Mouse (Mus musculus) heart, embryonic 10.5 days (tissue): ENCODE measurements around the gene 4930442H23Rik. TPM values are rescaled to one million over a fixed set of nuclear protein-coding genes. Genes with fewer than 3 reads are reported as not detected.
"Not testable (repeated sequence)": the region's sequence is repeated elsewhere in the genome, so short reads cannot be mapped to it uniquely, and the experiment has no call there.

ENCODE experiments used
- DNase-seq: peaks from one replicate; pipeline ENCODE4 v3.0.0-alpha.2; 2017; ENCODE audit warnings: low spot score
- H3K27ac ChIP-seq: fragments of 300-500 bp; sonication (generic); 2 replicates; pipeline ENCODE4 v1.5.1; 2016; ENCODE audit warnings: mild to moderate bottlenecking
- H3K27me3 ChIP-seq: fragments of 300-500 bp; sonication (generic); 2 replicates; pipeline ENCODE4 v1.6.1; 2016; ENCODE audit warnings: mild to moderate bottlenecking; ENCODE audit not compliant: poor library complexity, insufficient read depth, severe bottlenecking
- H3K36me3 ChIP-seq: fragments of 300-500 bp; sonication (generic); 2 replicates; pipeline ENCODE4 v1.6.1; 2016; ENCODE audit warnings: mild to moderate bottlenecking, moderate library complexity
- H3K4me1 ChIP-seq: fragments of 300-500 bp; sonication (generic); 2 replicates; pipeline ENCODE4 v1.6.1; 2016; ENCODE audit warnings: mild to moderate bottlenecking
- H3K4me3 ChIP-seq: fragments of 300-500 bp; sonication (generic); 2 replicates; pipeline ENCODE4 v1.5.1; 2016; ENCODE audit warnings: mild to moderate bottlenecking, moderate library complexity
- H3K9me3 ChIP-seq: fragments of 300-500 bp; sonication (generic); 2 replicates; pipeline ENCODE4 v1.6.1; 2016; ENCODE audit warnings: mild to moderate bottlenecking, moderate library complexity
- WGBS: fragments of 180-500 bp; shearing (Covaris S2); methylation state at CpG from one replicate; pipeline ENCODE4 v1.1.7; 2016; 5-methylcytosine and 5-hydroxymethylcytosine counted together
- polyA plus RNA-seq: library from polyadenylated mRNA; unstranded; fragments of >200 nt; fragmentation: Nextera tagmentation; extraction: Ambion mirVana; gene quantifications from 2 replicates; pipeline ENCODE4 v1.2.1, GENCODE M21; 2016

4930442H23Rik gene
- polyA plus RNA-seq, 1 experiment from 2014 or later, result not detected

DNA sequence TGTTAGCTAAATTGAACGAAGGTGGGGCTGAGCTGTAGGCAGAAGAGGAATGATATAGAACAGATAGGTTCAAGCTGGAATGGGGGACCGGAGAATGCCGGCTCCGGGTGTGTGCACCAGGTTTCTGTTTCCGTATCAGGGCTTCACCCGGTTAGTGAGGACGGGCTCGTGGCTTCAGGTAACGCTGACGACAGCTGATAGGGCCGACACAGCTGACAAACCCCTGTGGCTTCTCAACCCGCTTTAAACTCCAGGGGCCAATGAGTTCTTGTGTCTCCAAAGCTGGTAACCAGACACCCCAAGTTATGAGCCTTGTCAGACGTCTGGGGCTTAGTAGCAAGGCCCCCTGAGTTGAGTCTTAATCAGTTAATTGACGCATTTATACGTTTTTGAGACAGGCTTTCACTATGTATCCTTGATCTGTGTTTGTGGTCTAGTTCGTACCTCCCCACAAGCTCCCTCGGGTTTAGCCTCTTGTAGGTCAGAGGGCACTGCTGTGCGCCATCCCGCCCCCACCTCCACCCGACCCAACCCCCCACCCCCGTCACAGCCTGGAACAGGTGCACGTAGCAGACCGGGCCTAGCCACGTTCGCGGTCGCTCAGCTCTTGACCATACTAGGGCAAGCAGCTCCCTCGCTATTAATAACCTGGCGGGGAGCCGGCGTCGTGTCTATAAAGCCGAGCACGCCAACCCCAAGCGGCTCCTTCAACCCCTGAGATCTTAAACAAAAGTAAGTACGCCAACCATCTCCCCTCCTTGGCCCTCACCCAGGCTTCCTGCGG is 10.5 kb upstream of the 4930442H23Rik start:
- Histone ChIP-seq H3K36me3 (peaks cover 25% of the 10 kb centered on the region), H3K27me3 (peaks cover 34% of the 10 kb centered on the region), H3K4me3 (peak overlapping the region; percentile 60), H3K4me1 (peaks cover 67% of the 10 kb centered on the region), H3K9me3 (no peaks in the 10 kb centered on the region), H3K27ac (peak overlapping the region; percentile 97)
- WGBS, result 8% methylated on average over 37 of the region's 37 CpGs
- DNase-seq, result peak; percentile 91

DNA sequence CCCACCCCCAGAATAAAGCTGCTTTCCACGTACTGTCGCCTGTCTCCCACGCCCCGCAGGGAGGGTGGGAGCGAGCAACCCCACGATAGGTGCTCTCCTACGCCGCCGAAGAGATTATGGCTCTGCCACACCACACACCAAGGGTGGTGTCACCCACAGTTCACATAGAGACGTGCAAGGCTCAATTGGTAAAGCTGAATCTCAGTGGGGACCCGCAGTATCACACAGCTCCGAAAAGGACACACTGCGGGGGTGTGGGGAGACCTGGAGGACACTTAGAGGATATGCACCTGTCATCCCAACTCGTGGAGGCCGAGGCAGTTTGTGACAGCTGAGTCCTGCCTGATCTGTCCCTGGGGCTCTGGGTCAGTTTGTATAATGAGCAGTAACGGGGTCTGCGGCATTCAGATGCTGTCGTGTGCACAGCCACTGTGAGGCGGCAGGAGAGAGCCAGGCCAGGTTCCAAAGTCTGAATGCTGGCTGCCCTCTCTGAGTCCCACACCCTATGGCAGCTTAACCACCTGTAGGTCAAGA is 9.4 kb upstream of the 4930442H23Rik start:
- Histone ChIP-seq H3K4me1 (peaks cover 61% of the 10 kb centered on the region), H3K27ac (peak overlapping the region; percentile 97), H3K27me3 (peaks cover 34% of the 10 kb centered on the region), H3K36me3 (peaks cover 34% of the 10 kb centered on the region), H3K9me3 (no peaks in the 10 kb centered on the region), H3K4me3 (peak overlapping the region; percentile 73)
- WGBS, result 7% methylated on average over 19 of the region's 19 CpGs
- DNase-seq, result no peak

DNA sequence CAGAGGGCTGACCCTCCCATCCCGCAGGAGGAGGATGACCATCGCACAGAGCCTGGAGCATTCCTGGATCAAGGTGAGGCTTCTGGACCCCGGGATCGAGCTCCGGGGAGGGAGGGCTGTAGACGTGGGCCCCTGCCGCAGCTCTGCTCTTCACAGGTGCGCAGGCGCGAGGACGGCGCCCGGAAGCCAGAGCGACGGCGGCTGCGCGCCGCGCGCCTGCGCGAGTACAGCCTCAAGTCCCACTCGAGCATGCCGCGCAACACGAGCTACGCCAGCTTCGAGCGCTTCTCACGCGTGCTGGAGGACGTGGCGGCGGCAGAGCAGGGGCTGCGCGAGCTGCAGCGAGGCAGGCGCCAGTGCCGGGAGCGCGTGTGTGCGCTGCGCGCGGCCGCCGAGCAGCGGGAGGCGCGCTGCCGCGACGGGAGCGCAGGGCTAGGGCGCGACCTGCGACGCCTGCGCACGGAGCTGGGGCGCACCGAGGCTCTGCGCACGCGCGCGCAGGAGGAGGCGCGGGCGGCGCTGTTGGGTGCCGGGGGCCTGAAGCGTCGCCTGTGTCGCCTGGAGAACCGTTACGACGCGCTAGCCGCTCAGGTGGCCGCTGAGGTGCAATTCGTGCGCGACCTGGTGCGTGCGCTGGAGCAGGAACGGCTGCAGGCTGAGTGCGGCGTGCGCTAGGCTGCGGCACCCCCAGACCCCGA is 8.8 kb upstream of the 4930442H23Rik start:
- Histone ChIP-seq H3K9me3 (no peaks in the 10 kb centered on the region), H3K4me1 (peaks cover 59% of the 10 kb centered on the region), H3K4me3 (peak overlapping the region; percentile 73), H3K36me3 (peaks cover 40% of the 10 kb centered on the region), H3K27me3 (peaks cover 33% of the 10 kb centered on the region), H3K27ac (peak overlapping the region; percentile 97)
- DNase-seq, result no peak
- WGBS, result 1% methylated on average over 92 of the region's 93 CpGs

DNA sequence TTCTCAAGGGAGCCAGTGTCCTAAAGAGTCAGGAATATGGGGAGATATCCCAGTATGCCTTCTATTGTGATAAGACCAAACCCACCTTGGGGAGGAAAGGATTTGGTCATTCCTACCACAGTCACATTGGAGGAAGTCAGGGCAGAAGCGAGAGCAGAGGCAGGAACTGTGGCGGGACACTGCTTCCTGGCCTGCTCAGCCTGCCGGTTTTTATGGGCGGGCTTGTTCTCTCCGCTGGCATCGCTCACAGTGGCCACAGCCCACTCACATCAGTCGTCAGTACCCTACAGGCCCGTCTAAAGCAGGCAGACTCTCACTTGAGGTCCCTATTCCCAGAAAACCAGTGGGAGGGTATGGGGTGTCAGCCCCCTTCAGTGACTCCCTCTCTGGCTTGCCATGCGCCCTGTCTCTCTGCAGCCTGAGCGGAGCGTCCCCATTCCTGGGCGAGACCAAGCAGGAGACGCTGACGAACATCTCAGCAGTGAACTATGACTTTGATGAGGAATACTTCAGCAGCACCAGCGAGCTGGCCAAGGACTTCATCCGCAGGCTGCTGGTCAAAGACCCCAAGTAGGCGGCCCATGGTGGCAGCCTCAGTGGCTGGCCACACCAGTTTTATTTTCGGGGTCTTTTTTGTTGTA is 7.8 kb upstream of the 4930442H23Rik start:
- no peak for DNase-seq
- WGBS, result 81% methylated on average over 18 of the region's 18 CpGs
- Histone ChIP-seq H3K4me3 (peak overlapping the region; percentile 73), H3K27ac (peak overlapping the region; percentile 97), H3K9me3 (no peaks in the 10 kb centered on the region), H3K27me3 (peaks cover 23% of the 10 kb centered on the region), H3K4me1 (peaks cover 51% of the 10 kb centered on the region), H3K36me3 (peaks cover 50% of the 10 kb centered on the region)

DNA sequence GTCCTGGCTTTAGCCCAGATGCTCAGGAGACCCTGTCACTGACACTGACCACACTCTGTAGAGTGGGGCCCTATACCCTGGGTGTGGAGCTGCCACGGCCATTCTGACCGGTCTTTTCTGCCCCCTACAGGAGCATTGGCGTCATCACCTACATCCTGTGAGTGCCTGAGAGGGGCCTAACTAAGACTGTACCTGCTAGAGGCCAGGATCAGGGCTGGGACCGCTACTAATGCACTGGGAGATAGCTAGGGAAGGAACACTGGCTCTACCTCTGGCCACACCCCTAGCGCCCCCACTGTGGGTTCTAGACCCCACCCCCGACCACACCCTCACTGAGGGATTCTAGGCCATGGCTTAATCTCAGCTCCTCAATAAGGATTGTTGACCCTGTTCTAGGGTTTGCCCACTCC is 7.3 kb upstream of the 4930442H23Rik start:
- no peak overlapping the region for H3K4me3 ChIP-seq
- no peaks in the 10 kb centered on the region for H3K9me3 ChIP-seq

DNA sequence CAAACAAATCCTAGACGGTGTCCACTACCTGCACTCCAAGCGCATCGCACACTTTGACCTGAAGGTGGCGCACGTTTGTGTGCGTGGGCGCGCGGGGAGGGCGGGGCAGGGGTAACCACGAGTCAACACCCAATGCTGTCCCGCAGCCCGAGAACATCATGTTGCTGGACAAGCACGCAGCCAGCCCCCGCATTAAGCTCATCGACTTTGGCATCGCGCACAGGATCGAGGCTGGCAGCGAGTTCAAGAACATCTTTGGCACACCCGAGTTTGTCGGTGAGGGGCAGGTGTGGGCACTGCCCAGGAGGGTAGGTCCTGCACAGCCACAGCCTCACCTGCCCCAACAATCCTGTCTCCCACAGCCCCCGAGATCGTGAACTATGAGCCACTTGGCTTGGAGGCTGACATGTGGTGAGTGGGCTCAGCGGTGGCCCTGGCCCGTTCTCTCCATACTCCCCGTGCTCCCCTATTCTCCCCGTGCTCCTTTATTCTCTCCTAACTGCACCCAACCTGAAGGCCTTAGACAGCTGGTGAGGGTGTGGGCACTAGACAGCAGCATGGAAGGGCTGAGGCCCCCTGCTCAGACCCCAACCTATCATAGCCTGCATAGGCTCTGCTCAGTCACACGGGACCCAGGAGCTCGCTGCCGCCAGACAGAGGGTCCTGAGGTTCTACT is 6.7 kb upstream of the 4930442H23Rik start:
- H3K27me3 ChIP-seq, result peaks cover 14% of the 10 kb centered on the region
- 69% methylated on average over 31 of the region's 31 CpGs for WGBS
- no peak overlapping the region for H3K4me3 ChIP-seq
- peaks cover 57% of the 10 kb centered on the region for H3K36me3 ChIP-seq
- H3K9me3 ChIP-seq, result no peaks in the 10 kb centered on the region
- H3K27ac ChIP-seq, result peak overlapping the region; percentile 43
- no peak for DNase-seq
- peaks cover 51% of the 10 kb centered on the region for H3K4me1 ChIP-seq

More for the DNA sequence above, 7.3 kb upstream of the 4930442H23Rik start:
- H3K27me3 ChIP-seq, result peaks cover 19% of the 10 kb centered on the region
- 57% methylated on average over 6 of the region's 6 CpGs for WGBS
- peaks cover 49% of the 10 kb centered on the region for H3K4me1 ChIP-seq
- H3K27ac ChIP-seq, result peak overlapping the region; percentile 43
- H3K36me3 ChIP-seq, result peaks cover 52% of the 10 kb centered on the region
- DNase-seq, result no peak

DNA sequence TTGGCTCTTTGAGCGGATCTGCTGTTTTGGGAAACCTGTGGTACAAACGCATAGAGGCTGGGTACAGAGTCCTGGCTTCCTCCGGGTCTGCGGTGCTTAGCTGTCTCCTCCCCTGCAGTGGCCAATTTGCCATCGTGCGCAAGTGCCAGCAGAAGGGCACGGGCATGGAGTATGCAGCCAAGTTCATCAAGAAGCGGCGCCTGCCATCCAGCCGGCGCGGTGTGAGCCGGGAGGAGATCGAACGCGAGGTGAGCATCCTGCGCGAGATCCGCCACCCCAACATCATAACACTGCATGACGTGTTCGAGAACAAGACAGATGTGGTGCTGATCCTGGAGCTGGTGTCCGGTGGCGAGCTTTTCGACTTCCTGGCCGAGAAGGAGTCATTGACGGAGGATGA is 6.2 kb upstream of the 4930442H23Rik start:
- Histone ChIP-seq H3K36me3 (peaks cover 62% of the 10 kb centered on the region), H3K27ac (no peak overlapping the region)

DNA sequence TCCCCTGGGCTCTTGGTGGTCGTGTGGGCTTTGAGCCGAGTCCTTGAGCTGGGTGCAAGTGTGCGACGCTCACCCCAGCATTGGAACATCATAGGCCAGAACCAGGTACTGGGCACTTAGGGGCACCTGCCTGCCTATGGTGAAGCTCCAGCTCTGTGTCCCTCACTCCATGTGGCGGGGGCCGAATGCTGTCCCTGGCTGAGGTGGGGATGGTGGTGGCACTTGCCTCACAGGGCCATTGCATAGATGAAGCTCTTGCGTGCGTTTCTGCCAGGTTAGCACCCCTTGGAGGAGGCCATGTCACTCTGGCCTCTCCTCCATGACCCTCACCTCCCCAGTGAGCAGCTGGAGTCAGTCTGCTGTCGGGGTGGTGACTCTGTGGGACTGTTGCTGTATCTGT is 3.5 kb upstream of the 4930442H23Rik start:
- 90% methylated on average over 9 of the region's 9 CpGs for WGBS
- H3K27me3 ChIP-seq, result no peaks in the 10 kb centered on the region
- H3K27ac ChIP-seq, result no peak overlapping the region
- H3K4me3 ChIP-seq, result no peak overlapping the region
- peaks cover 51% of the 10 kb centered on the region for H3K4me1 ChIP-seq
- H3K9me3 ChIP-seq, result no peaks in the 10 kb centered on the region
- no peak for DNase-seq
- peaks cover 76% of the 10 kb centered on the region for H3K36me3 ChIP-seq

More for the DNA sequence above, 6.2 kb upstream of the 4930442H23Rik start:
- 83% methylated on average over 26 of the region's 26 CpGs for WGBS
- DNase-seq, result no peak
- no peak overlapping the region for H3K4me3 ChIP-seq
- H3K27me3 ChIP-seq, result peaks cover 8% of the 10 kb centered on the region; the same call in 1 of the 2 replicates
- H3K4me1 ChIP-seq, result peaks cover 56% of the 10 kb centered on the region
- H3K9me3 ChIP-seq, result no peaks in the 10 kb centered on the region

DNA sequence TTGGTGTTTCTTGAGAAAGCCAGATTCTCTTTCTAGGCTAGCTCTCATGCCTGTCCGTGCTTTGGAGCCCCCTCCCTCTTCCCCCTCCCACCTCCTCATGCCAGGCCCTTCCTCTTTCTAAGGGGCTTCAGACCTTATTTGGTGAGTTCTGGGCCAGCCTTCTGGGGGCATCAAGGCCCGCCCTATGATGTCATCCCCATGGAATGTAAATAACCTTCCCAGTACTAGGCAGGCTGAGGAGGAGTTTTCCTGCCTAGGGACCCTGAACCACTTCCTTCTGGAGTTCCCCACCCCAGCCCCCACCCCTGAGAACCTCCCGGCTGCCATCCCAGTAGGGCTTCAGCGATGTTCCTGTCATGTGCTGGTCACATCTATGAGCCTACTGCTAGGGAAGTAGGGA is 1.1 kb upstream of the 4930442H23Rik start:
- Histone ChIP-seq H3K27ac (peak overlapping the region; percentile 87), H3K4me3 (peak overlapping the region; percentile 24; the same call in 1 of the 2 replicates), H3K36me3 (peaks cover 79% of the 10 kb centered on the region), H3K27me3 (no peaks in the 10 kb centered on the region), H3K4me1 (peaks cover 48% of the 10 kb centered on the region), H3K9me3 (no peaks in the 10 kb centered on the region)
- 16% methylated on average over 4 of the region's 4 CpGs for WGBS
- DNase-seq, result peak; percentile 92

DNA sequence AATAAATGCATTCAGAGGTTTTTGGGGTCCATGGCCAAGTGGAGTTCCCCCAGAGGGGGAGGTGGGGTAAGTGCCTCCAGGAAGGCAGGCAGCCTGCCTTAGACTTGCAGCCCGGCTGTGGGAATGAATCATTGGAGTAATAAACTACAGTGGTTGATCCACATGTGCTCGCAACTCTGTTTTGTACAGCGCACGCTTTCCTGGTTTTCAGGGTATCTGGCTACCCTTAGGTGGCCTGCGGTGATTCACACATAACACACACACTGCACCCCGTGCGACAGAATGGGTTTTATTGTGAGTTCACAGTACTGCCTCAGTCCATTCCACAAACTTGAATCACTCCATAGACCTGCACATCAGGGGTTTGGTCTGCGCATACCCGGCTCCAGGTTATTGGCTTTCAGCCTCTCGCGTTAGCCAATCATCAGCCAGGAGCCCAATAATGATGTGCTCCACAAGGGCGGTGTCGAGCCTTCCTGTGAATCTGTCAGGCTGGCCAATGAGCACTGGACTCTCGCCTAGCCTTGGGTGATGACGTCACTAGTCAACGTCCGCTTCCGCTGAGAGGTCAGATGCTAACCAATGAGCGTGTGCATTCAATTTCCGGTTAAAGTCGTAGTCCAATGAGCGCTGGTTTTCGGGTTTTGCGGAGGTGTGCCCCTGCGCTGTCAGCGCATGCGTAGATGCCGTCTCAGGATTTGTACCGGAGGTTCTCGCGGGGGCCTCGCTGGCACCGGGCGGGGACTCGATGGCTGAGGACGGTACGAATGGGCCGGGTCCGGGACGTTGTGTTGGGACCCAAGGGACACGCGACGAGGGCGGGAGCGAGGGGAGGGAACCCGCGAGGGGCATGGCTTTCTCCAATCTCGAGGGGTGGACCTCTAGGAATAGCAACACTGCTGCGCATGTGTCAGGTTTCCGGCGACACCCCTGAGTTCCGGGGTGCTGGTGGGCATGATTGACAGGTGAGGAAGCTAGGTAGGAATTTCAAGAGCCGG is 1.0 kb downstream of the 4930442H23Rik start, which contains the start of gene Dapk3:
Gene Dapk3 (plus strand): TSS at position 670 of the 998 bp plus-strand sequence.
- Histone ChIP-seq H3K27me3 (no peaks in the 10 kb centered on the region), H3K27ac (peak within 1 kb of the TSS; percentile 92), H3K4me3 (peak within 1 kb of the TSS; percentile 67), H3K36me3 (peaks cover 84% of the 10 kb centered on the region), H3K9me3 (no peaks in the 10 kb centered on the region), H3K4me1 (peaks cover 63% of the 10 kb centered on the region)
- DNase-seq, result peak; percentile 100
- 5% methylated on average over 53 of the region's 53 CpGs for WGBS

DNA sequence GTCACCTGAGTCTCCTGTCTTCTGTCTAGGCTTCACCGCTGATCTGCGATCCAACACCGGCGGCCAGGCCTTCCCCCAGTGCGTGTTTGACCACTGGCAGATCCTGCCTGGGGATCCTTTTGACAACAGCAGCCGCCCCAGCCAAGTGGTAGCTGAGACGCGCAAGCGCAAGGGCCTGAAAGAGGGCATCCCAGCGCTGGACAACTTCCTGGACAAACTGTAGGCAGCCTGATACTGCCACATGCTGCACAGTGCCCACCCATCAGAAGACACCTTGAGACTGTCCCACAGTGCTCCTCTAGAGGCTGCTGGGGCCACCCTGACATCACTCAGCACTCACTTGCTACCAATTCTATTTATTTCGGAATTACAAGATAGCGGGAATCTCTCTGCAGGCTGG is 1.8 kb downstream of the 4930442H23Rik start:
- not testable (repeated sequence) for H3K27me3 ChIP-seq, H3K27ac ChIP-seq, DNase-seq, H3K4me3 ChIP-seq, H3K9me3 ChIP-seq
- peaks cover 84% of the 10 kb centered on the region for H3K36me3 ChIP-seq
- peaks cover 66% of the 10 kb centered on the region for H3K4me1 ChIP-seq
- 72% methylated on average over 12 of the region's 12 CpGs for WGBS
